Mouse (Mus musculus) midbrain, embryonic 16.5 days (tissue): Measurements from ENCODE around the gene Pdzrn4. TPM values are rescaled to one million over a fixed set of nuclear protein-coding genes. Genes with fewer than 3 reads are reported as not detected.

Source experiments
- ATAC-seq: fragments of 200-750 bp; cut with Nextera tagmentation; 2 replicates; pipeline ENCODE4 v1.8.0; 2017; ENCODE audit warnings: moderate TSS enrichment
- H3K27ac ChIP-seq: fragments of 300-500 bp; sonication (generic); 2 replicates; pipeline ENCODE4 v1.5.1; 2014; ENCODE audit warnings: mild to moderate bottlenecking, low read length, mixed read lengths
- H3K27me3 ChIP-seq: fragments of 300-500 bp; sonication (generic); 2 replicates; pipeline ENCODE4 v1.6.1; 2014; ENCODE audit warnings: low read depth, low read length, mixed read lengths; ENCODE audit not compliant: control insufficient read depth, insufficient read depth
- H3K36me3 ChIP-seq: fragments of 300-500 bp; sonication (generic); 2 replicates; pipeline ENCODE4 v1.6.1; 2014; ENCODE audit warnings: mild to moderate bottlenecking, low read length, moderate library complexity, mixed read lengths; ENCODE audit not compliant: control insufficient read depth, insufficient read depth
- H3K4me1 ChIP-seq: fragments of 300-500 bp; sonication (generic); 2 replicates; pipeline ENCODE4 v1.6.1; 2014; ENCODE audit warnings: mild to moderate bottlenecking, low read length, mixed read lengths; ENCODE audit not compliant: control insufficient read depth, insufficient read depth
- H3K4me2 ChIP-seq: fragments of 300-500 bp; sonication (generic); 2 replicates; pipeline ENCODE4 v1.6.1; 2014; ENCODE audit warnings: mild to moderate bottlenecking, low read length, mixed read lengths
- H3K4me3 ChIP-seq: fragments of 300-500 bp; sonication (generic); 2 replicates; pipeline ENCODE4 v1.5.1; 2014; ENCODE audit warnings: low read depth, mild to moderate bottlenecking, low read length, moderate library complexity, mixed read lengths
- H3K9ac ChIP-seq: fragments of 300-500 bp; sonication (generic); 2 replicates; pipeline ENCODE4 v1.6.1; 2014; ENCODE audit warnings: low read depth, low read length, mixed read lengths
- H3K9me3 ChIP-seq: fragments of 300-500 bp; sonication (generic); replicated peaks from 2 replicates; pipeline ENCODE4 v1.6.1; 2014; ENCODE audit warnings: mild to moderate bottlenecking, low read length, mixed read lengths; ENCODE audit not compliant: control insufficient read depth, poor library complexity, severe bottlenecking
- WGBS: fragments of 180-500 bp; shearing (Covaris S2); extraction: QIAGEN DNeasy Blood & Tissue Kit; methylation state at CpG from one replicate; pipeline ENCODE4 v1.1.7; 2014; 5-methylcytosine and 5-hydroxymethylcytosine counted together
- polyA plus RNA-seq: library from polyadenylated mRNA; unstranded; fragments of >200 nt; fragmentation: Nextera tagmentation; extraction: Ambion mirVana; gene quantifications from 2 replicates; pipeline ENCODE4 v1.2.1, GENCODE M21; 2015

Gene Pdzrn4
- polyA plus RNA-seq, 1 experiment from 2014 or later, result 37.1 TPM

DNA sequence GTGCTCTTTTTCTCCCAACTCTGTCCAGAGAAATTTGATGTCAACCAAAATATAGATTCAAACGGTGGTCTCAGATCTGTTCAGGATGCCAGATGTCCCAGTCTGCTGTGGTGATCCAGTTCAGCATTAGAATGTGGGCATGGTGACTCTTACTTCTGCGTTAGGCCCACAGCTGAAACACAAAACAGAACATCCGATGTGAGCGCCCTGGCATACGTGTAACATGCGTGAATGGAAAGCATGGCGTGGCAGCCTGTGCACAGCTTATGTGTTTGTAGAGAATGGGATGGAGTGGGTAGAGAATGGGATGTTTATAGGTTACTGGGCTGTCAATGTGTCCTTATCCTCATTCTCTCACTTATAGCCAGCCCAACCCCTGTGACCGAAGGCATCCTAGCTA, 52.4 kb downstream of the Pdzrn4 start:
- Histone ChIP-seq H3K27me3 (no peaks in the 10 kb centered on the region), H3K4me3 (no peak overlapping the region), H3K27ac (no peak overlapping the region), H3K4me1 (peaks cover 5% of the 10 kb centered on the region; the same call in 1 of the 2 replicates), H3K9me3 (no peaks in the 10 kb centered on the region), H3K9ac (no peak overlapping the region), H3K4me2 (no peak overlapping the region), H3K36me3 (no peaks in the 10 kb centered on the region)
- no peak for ATAC-seq
- 96% methylated on average over 8 of the region's 8 CpGs for WGBS

GRCm38 (mm10) chr15:92452620-92453019, 55.9 kb downstream of the Pdzrn4 start:
- Histone ChIP-seq H3K4me1 (peaks cover 5% of the 10 kb centered on the region; the same call in 1 of the 2 replicates), H3K9ac (no peak overlapping the region), H3K9me3 (0 out of 2 replicates have a peak, but pooled peaks cover 4% of the 10 kb centered on the region), H3K4me3 (no peak overlapping the region), H3K4me2 (no peak overlapping the region), H3K27me3 (no peaks in the 10 kb centered on the region), H3K36me3 (no peaks in the 10 kb centered on the region), H3K27ac (no peak overlapping the region)
- 76% methylated on average over 7 of the region's 7 CpGs for WGBS
- ATAC-seq, result no peak

GRCm38 (mm10) chr15:92482198-92482597, 85.5 kb downstream of the Pdzrn4 start:
- no peak overlapping the region for H3K4me2 ChIP-seq
- no peaks in the 10 kb centered on the region for H3K9me3 ChIP-seq
- ATAC-seq, result no peak
- no peak overlapping the region for H3K27ac ChIP-seq
- no peaks in the 10 kb centered on the region for H3K36me3 ChIP-seq
- H3K9ac ChIP-seq, result no peak overlapping the region
- H3K4me1 ChIP-seq, result no peaks in the 10 kb centered on the region
- no peaks in the 10 kb centered on the region for H3K27me3 ChIP-seq
- WGBS, result 83% methylated on average over 6 of the region's 6 CpGs
- no peak overlapping the region for H3K4me3 ChIP-seq

DNA sequence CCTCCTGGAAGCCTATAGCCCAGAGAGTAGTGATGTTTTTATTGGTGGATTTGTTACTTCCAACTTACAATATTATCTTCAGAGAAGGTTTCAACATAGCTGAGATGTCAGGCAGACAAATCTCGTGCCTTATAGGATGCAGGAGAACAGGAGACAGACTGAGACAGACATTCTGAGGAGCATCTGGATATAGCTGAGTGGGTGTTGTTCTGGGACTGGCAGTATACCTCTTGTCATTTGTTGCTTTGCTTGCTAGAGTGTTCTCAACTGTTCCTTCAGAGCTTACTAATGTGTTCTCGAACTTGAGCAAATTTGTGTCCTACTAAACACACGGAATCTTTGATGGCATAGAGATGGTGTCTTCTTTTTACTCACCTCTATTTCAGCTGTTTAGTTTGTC, 94.7 kb downstream of the Pdzrn4 start:
- no peak for ATAC-seq
- H3K9ac ChIP-seq, result no peak overlapping the region
- no peak overlapping the region for H3K27ac ChIP-seq
- no peaks in the 10 kb centered on the region for H3K9me3 ChIP-seq
- H3K4me2 ChIP-seq, result no peak overlapping the region
- H3K4me1 ChIP-seq, result 0 out of 2 replicates have a peak, but pooled peaks cover 4% of the 10 kb centered on the region
- WGBS, result 89% methylated on average over 3 of the region's 3 CpGs
- no peaks in the 10 kb centered on the region for H3K36me3 ChIP-seq
- H3K4me3 ChIP-seq, result no peak overlapping the region
- H3K27me3 ChIP-seq, result no peaks in the 10 kb centered on the region

DNA sequence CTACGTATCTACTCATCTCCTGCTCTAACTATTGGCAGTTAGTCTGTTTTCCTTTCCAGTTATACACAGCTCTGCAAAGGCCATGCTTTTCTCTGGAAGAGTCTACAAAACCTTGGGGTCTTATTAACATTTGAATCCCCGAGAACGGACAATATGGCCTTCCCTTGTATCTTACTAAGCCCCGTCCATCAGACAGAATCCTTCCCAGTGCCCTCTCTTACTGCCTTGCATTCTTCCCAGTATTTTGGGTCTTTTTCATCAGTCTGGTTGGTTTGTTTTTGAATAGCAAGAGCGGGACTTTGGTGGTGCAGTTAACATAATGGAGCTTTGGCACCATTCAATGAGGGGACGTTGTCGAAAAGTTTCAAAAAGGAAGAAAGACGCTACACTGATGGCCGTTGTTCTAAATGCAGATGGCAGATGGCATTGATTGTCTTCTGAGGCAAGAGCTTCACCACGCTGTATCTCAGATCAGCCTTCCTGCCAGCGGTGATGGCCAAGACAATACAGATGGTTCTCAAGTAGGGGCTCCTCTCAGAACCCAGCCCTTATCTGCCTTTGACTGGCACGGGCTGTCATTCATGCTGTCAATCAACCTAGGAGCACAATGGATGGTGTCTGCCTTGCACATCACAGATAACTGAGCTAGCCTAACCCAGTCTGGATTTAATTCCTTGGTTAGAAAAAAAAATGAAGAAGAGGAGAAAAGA, 98.9 kb downstream of the Pdzrn4 start:
- Histone ChIP-seq H3K27me3 (no peaks in the 10 kb centered on the region), H3K27ac (no peak overlapping the region), H3K36me3 (no peaks in the 10 kb centered on the region), H3K9me3 (no peaks in the 10 kb centered on the region), H3K4me1 (0 out of 2 replicates have a peak, but pooled peaks cover 11% of the 10 kb centered on the region), H3K4me3 (no peak overlapping the region), H3K9ac (no peak overlapping the region), H3K4me2 (no peak overlapping the region)
- ATAC-seq, result no peak
- WGBS, result 45% methylated on average over 12 of the region's 12 CpGs

- Histone ChIP-seq H3K27ac (no peak overlapping the region), H3K9me3 (no peaks in the 10 kb centered on the region), H3K36me3 (no peaks in the 10 kb centered on the region), H3K4me2 (no peak overlapping the region), H3K27me3 (no peaks in the 10 kb centered on the region), H3K4me3 (no peak overlapping the region), H3K9ac (no peak overlapping the region), H3K4me1 (0 out of 2 replicates have a peak, but pooled peaks cover 12% of the 10 kb centered on the region)
- ATAC-seq, result no peak
- 38% methylated on average over 9 of the region's 9 CpGs for WGBS
Measured at GRCm38 (mm10) chr15:92500276-92500838, 103.7 kb downstream of the Pdzrn4 start.

GRCm38 (mm10) chr15:92502797-92503196, 106.1 kb downstream of the Pdzrn4 start:
- Histone ChIP-seq H3K4me2 (no peak overlapping the region), H3K9me3 (no peaks in the 10 kb centered on the region), H3K36me3 (no peaks in the 10 kb centered on the region), H3K4me3 (no peak overlapping the region), H3K4me1 (0 out of 2 replicates have a peak, but pooled peaks cover 6% of the 10 kb centered on the region), H3K9ac (no peak overlapping the region), H3K27me3 (no peaks in the 10 kb centered on the region), H3K27ac (no peak overlapping the region)
- ATAC-seq, result no peak
- WGBS, result 88% methylated on average over 1 of the region's 1 CpGs

- Histone ChIP-seq H3K9me3 (no peaks in the 10 kb centered on the region), H3K9ac (no peak overlapping the region), H3K27ac (no peak overlapping the region), H3K4me1 (no peaks in the 10 kb centered on the region), H3K4me2 (no peak overlapping the region), H3K36me3 (no peaks in the 10 kb centered on the region), H3K27me3 (no peaks in the 10 kb centered on the region), H3K4me3 (no peak overlapping the region)
- WGBS, result 85% methylated on average over 8 of the region's 8 CpGs
- ATAC-seq, result no peak
Measured at GRCm38 (mm10) chr15:92509372-92509771, 112.7 kb downstream of the Pdzrn4 start.

DNA sequence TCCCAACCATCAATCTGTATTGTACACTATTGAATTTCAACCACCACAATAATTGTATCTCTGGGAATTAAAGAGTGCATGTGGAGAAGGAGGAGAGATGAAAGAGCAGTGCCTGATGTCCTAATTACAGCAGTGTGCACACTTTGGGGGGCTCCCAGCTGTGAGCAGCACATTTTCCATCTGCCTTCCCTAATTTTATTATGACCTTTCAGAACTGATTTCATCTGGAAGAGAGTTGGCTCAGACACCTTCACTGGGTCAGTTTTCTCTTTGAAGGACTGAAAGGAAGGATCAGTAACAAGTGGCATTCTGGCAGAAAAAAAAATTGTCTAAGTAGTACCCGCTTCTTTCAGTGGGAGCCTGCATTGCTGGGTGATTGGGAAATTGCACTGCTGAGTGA, 119.0 kb downstream of the Pdzrn4 start:
- Histone ChIP-seq H3K9me3 (no peaks in the 10 kb centered on the region), H3K9ac (no peak overlapping the region), H3K27me3 (no peaks in the 10 kb centered on the region), H3K27ac (no peak overlapping the region), H3K4me1 (peaks cover 4% of the 10 kb centered on the region), H3K4me3 (no peak overlapping the region), H3K4me2 (no peak overlapping the region), H3K36me3 (no peaks in the 10 kb centered on the region)
- no peak for ATAC-seq
- 50% methylated on average over 1 of the region's 1 CpGs for WGBS
